Mouse (Mus musculus) embryonic facial prominence, embryonic 11.5 days (tissue): ENCODE measurements around the gene Ankrd33b. TPM values are rescaled to one million over a fixed set of nuclear protein-coding genes. Genes with fewer than 3 reads are reported as not detected.

Experiments
- ATAC-seq: fragments of 200-750 bp; cut with Nextera tagmentation; replicated peaks from 2 replicates; pipeline ENCODE4 v1.8.0; 2017; ENCODE audit warnings: low read depth; ENCODE audit not compliant: insufficient number of reproducible peaks, low FRiP score, low TSS enrichment
- DNase-seq: peaks from one replicate; pipeline ENCODE4 v3.0.0-alpha.2; 2015; ENCODE audit warnings: low spot score
- H3K27ac ChIP-seq: fragments of 300-500 bp; sonication (generic); replicated peaks from 2 replicates; pipeline ENCODE4 v1.5.1; 2014; ENCODE audit warnings: mild to moderate bottlenecking, low read depth, low read length, control low read depth
- H3K27me3 ChIP-seq: fragments of 300-500 bp; sonication (generic); 2 replicates; pipeline ENCODE4 v1.6.1; 2014; ENCODE audit warnings: mild to moderate bottlenecking, low read length, moderate library complexity, mixed read lengths; ENCODE audit not compliant: control insufficient read depth, insufficient read depth
- H3K36me3 ChIP-seq: fragments of 300-500 bp; sonication (generic); replicated peaks from 2 replicates; pipeline ENCODE4 v1.6.1; 2014; ENCODE audit warnings: low read depth, mild to moderate bottlenecking, low read length, moderate library complexity, mixed read lengths; ENCODE audit not compliant: control insufficient read depth, insufficient read depth
- H3K4me1 ChIP-seq: fragments of 300-500 bp; sonication (generic); 2 replicates; pipeline ENCODE4 v1.6.1; 2014; ENCODE audit warnings: low read length, mixed read lengths; ENCODE audit not compliant: control insufficient read depth, insufficient read depth
- H3K4me2 ChIP-seq: fragments of 300-500 bp; sonication (generic); 2 replicates; pipeline ENCODE4 v1.6.1; 2014; ENCODE audit warnings: low read depth, mild to moderate bottlenecking, control low read depth, low read length, moderate library complexity
- H3K4me3 ChIP-seq: fragments of 300-500 bp; sonication (generic); 2 replicates; pipeline ENCODE4 v1.5.1; 2014; ENCODE audit warnings: low read depth, low read length, control low read depth
- H3K9ac ChIP-seq: fragments of 300-500 bp; sonication (generic); replicated peaks from 2 replicates; pipeline ENCODE4 v1.6.1; 2014; ENCODE audit warnings: mild to moderate bottlenecking, control low read depth, low read length
- H3K9me3 ChIP-seq: fragments of 300-500 bp; sonication (generic); replicated peaks from 2 replicates; pipeline ENCODE4 v1.6.1; 2016; ENCODE audit warnings: mild to moderate bottlenecking, low read length, inconsistent platforms, mixed read lengths; ENCODE audit not compliant: control insufficient read depth
- WGBS: fragments of 180-500 bp; shearing (Covaris S2); extraction: QIAGEN DNeasy Blood & Tissue Kit; methylation state at CpG from one replicate; pipeline ENCODE4 v1.1.7; 2014; 5-methylcytosine and 5-hydroxymethylcytosine counted together
- polyA plus RNA-seq: library from polyadenylated mRNA; unstranded; fragments of >200 nt; fragmentation: Nextera tagmentation; extraction: Ambion mirVana; gene quantifications from 2 replicates; pipeline ENCODE4 v1.2.1, GENCODE M21; 2014

Gene Ankrd33b
- polyA plus RNA-seq, 1 experiment from 2014 or later = 0.13 TPM

DNA sequence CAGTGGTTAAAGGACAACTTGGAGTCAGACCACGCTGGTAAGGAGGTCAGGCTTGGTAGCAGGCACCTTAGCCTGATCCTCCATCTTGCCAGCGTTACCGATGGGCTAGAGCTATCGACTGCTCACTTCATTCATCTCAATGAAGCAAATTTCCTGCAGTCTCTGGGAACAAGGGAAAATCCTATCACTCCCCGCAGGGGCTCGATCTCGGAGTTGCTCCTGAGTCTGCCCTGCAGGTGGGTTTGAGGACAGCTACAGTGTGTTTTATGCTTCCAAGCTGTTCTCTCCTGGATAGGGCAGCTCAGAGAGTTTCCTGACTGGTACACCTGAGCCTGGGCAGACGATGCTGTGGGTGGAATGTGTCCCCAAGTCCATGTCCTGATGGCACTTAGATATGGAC is 36.8 kb upstream of the Ankrd33b start:
- no peaks in the 10 kb centered on the region for H3K36me3 ChIP-seq
- 78% methylated on average over 8 of the region's 8 CpGs for WGBS
- no peaks in the 10 kb centered on the region for H3K27me3 ChIP-seq
- H3K27ac ChIP-seq = no peak overlapping the region
- no peak overlapping the region for H3K4me2 ChIP-seq
- no peaks in the 10 kb centered on the region for H3K4me1 ChIP-seq
- DNase-seq = no peak
- H3K9ac ChIP-seq = no peak overlapping the region
- ATAC-seq = no peak
- H3K4me3 ChIP-seq = no peak overlapping the region
- no peaks in the 10 kb centered on the region for H3K9me3 ChIP-seq

- ATAC-seq (no peak), DNase-seq (no peak)
- Histone ChIP-seq H3K4me2 (no peak overlapping the region), H3K27me3 (no peaks in the 10 kb centered on the region), H3K27ac (no peak overlapping the region), H3K9ac (no peak overlapping the region), H3K9me3 (no peaks in the 10 kb centered on the region), H3K4me3 (no peak overlapping the region), H3K36me3 (no peaks in the 10 kb centered on the region), H3K4me1 (no peaks in the 10 kb centered on the region)
- 74% methylated on average over 12 of the region's 12 CpGs for WGBS
Measured at GRCm38 (mm10) chr15:31402200-31402892, 34.8 kb upstream of the Ankrd33b start.

DNA sequence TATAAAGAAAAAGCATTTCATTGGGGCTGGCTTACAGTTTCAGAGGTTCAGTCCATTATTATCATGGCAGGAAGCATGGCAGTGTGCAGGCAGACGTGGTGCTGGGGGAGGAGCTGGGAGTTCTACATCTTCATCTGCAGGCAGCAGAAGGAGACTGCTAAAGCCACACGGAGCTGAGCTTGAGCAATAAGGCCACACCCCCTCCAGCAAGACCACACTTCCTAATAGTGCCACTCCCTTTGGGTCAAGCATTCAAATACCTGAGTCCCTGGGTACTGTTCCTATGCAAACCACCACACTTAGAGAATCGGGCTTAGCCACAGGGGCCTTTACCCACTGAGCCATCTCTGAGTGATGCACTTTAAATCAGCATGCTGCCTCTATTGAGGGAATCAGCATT is 33.4 kb upstream of the Ankrd33b start:
- no peak overlapping the region for H3K4me2 ChIP-seq
- H3K27ac ChIP-seq = no peak overlapping the region
- DNase-seq (no peak), ATAC-seq (no peak)
- no peaks in the 10 kb centered on the region for H3K36me3 ChIP-seq
- H3K9me3 ChIP-seq = no peaks in the 10 kb centered on the region
- no peaks in the 10 kb centered on the region for H3K4me1 ChIP-seq
- 51% methylated on average over 3 of the region's 3 CpGs for WGBS
- no peak overlapping the region for H3K9ac ChIP-seq
- no peak overlapping the region for H3K4me3 ChIP-seq
- H3K27me3 ChIP-seq = no peaks in the 10 kb centered on the region

- WGBS = 95% methylated on average over 13 of the region's 13 CpGs
- no peak for ATAC-seq
Measured at GRCm38 (mm10) chr15:31398769-31399168, 31.2 kb upstream of the Ankrd33b start.

DNA sequence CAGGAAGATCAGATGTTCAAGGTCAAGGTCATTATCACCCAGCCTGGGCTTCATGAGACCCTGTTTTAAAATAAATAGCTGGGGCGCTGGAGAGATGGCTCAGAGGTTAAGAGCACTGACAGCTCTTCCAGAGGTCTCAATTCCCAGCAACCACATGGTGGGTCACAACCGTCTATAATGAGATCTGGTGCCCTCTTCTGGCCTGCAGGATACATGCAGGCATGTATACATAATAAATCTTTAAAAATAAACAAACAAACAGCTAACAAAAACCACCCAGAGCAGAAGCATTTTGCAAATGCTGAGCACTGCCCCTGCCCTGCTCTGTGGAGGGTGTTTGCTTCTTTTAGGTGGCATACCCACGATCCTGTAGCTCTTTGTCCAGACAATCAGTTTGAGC is 29.9 kb upstream of the Ankrd33b start:
- H3K36me3 ChIP-seq = no peaks in the 10 kb centered on the region
- H3K4me2 ChIP-seq = no peak overlapping the region
- WGBS = 73% methylated on average over 3 of the region's 3 CpGs
- H3K9me3 ChIP-seq = no peaks in the 10 kb centered on the region
- H3K27ac ChIP-seq = no peak overlapping the region
- no peak overlapping the region for H3K9ac ChIP-seq
- no peaks in the 10 kb centered on the region for H3K4me1 ChIP-seq
- no peak for DNase-seq
- no peak for ATAC-seq
- no peaks in the 10 kb centered on the region for H3K27me3 ChIP-seq
- no peak overlapping the region for H3K4me3 ChIP-seq

More at GRCm38 (mm10) chr15:31398769-31399168, 31.2 kb upstream of the Ankrd33b start:
- H3K36me3 ChIP-seq = no peaks in the 10 kb centered on the region
- H3K27ac ChIP-seq = no peak overlapping the region
- H3K9me3 ChIP-seq = no peaks in the 10 kb centered on the region
- no peak overlapping the region for H3K4me2 ChIP-seq
- no peak overlapping the region for H3K9ac ChIP-seq
- no peak overlapping the region for H3K4me3 ChIP-seq
- no peak for DNase-seq
- H3K27me3 ChIP-seq = no peaks in the 10 kb centered on the region
- no peaks in the 10 kb centered on the region for H3K4me1 ChIP-seq

DNA sequence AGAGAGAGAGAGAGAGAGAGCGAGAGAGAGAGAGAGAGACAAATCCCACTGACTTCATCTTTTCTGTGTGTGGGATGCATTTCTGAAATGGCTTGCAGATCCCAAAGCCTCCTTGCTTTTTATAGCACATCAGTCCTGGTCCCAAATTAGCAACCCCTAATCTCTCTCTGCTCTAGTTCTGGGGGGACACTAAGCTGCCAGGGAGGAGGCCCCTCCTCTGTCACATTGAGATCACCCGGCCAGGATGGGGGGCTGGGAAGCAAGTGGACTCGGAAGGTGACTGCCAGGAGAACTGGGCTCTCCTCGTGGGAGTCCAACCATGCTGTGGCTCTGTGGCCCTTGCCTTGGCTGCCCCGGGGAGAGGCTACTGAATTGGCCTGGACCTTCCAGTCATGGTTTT is 29.2 kb upstream of the Ankrd33b start:
- H3K4me3 ChIP-seq = no peak overlapping the region
- no peak for ATAC-seq
- no peaks in the 10 kb centered on the region for H3K4me1 ChIP-seq
- no peaks in the 10 kb centered on the region for H3K27me3 ChIP-seq
- no peaks in the 10 kb centered on the region for H3K9me3 ChIP-seq
- H3K36me3 ChIP-seq = no peaks in the 10 kb centered on the region
- no peak overlapping the region for H3K9ac ChIP-seq
- 86% methylated on average over 5 of the region's 5 CpGs for WGBS
- no peak overlapping the region for H3K27ac ChIP-seq
- H3K4me2 ChIP-seq = no peak overlapping the region
- no peak for DNase-seq

- no peak overlapping the region for H3K4me2 ChIP-seq
- no peak for ATAC-seq
- no peaks in the 10 kb centered on the region for H3K4me1 ChIP-seq
- no peak overlapping the region for H3K27ac ChIP-seq
- DNase-seq = no peak
- no peak overlapping the region for H3K4me3 ChIP-seq
- H3K9ac ChIP-seq = no peak overlapping the region
- H3K27me3 ChIP-seq = no peaks in the 10 kb centered on the region
- WGBS = 84% methylated on average over 4 of the region's 4 CpGs
- no peaks in the 10 kb centered on the region for H3K9me3 ChIP-seq
- no peaks in the 10 kb centered on the region for H3K36me3 ChIP-seq
Measured at GRCm38 (mm10) chr15:31395986-31396385, 28.5 kb upstream of the Ankrd33b start.

GRCm38 (mm10) chr15:31393402-31393801 is 25.9 kb upstream of the Ankrd33b start:
- Histone ChIP-seq H3K27me3 (no peaks in the 10 kb centered on the region), H3K4me2 (no peak overlapping the region), H3K27ac (no peak overlapping the region), H3K9me3 (no peaks in the 10 kb centered on the region), H3K4me1 (no peaks in the 10 kb centered on the region), H3K4me3 (no peak overlapping the region), H3K36me3 (no peaks in the 10 kb centered on the region), H3K9ac (no peak overlapping the region)
- DNase-seq = no peak
- no peak for ATAC-seq
- WGBS = 76% methylated on average over 6 of the region's 6 CpGs
